Mouse (Mus musculus) gastrocnemius, adult 18-20 months (tissue): ENCODE measurements around the gene Tmem262. TPM values are rescaled to one million over a fixed set of nuclear protein-coding genes. Genes with fewer than 3 reads are reported as not detected.

Experiments
- microRNA-seq: library from miRNA; unstranded; fragments of <30 nt; microRNA quantifications from one replicate; pipeline ENCODE4 v1.2.0, GENCODE M21; 2021
- total RNA-seq, 2 experiments: library from RNA; stranded (reverse); gene quantifications; 2 replicates each; pipeline ENCODE4 v1.2.3; 2021

Gene Tmem262
- total RNA-seq, 2 experiments from 2014 or later: not detected

Small RNAs within 50 kb of the gene (microRNA-seq; reads per million reads assigned to microRNA genes)
- 5.1 reads per million, percentile 10 among the genes with 10 or more reads in this experiment for gene Mir6988

Other genes starting within 250 kb of the Tmem262 start
- 1 to 10 TPM; 2.9 to 3.2 TPM for gene Frmd8, start 204.8 kb upstream of the Tmem262 start, total RNA-seq
- under 1 TPM; 0.59 to 0.90 TPM for gene Slc25a45, start 202.2 kb upstream of the Tmem262 start, total RNA-seq
- gene Tigd3, start 185.9 kb upstream of the Tmem262 start, total RNA-seq: under 1 TPM; 0.21 TPM
- 10 to 100 TPM; 76.3 to 85.1 TPM for gene Dpf2, start 167.0 kb upstream of the Tmem262 start, total RNA-seq
- 10 to 100 TPM in 1 of 2 experiments, 1 to 10 TPM in 1; 8.9 to 11.2 TPM for gene Cdc42ep2, start 155.2 kb upstream of the Tmem262 start, total RNA-seq
- 1 to 10 TPM; 6.2 to 8.7 TPM for gene Pola2, start 115.8 kb upstream of the Tmem262 start, total RNA-seq
- gene Slc22a20, start 93.9 kb upstream of the Tmem262 start, total RNA-seq: not detected
- 10 to 100 TPM; 89.8 to 91.1 TPM for gene Capn1, start 64.1 kb upstream of the Tmem262 start, total RNA-seq
- 10 to 100 TPM; 18.4 to 20.5 TPM for gene Syvn1, start 33.5 kb upstream of the Tmem262 start, total RNA-seq
- gene Mrpl49, start 22.2 kb upstream of the Tmem262 start, total RNA-seq: 10 to 100 TPM; 27.5 to 29.3 TPM
- gene Fau, start 22.2 kb upstream of the Tmem262 start, total RNA-seq: 100 to 1,000 TPM; 425 to 500 TPM
- gene Znhit2, start 18.8 kb upstream of the Tmem262 start, total RNA-seq: 10 to 100 TPM in 1 of 2 experiments, 1 to 10 TPM in 1; 9.5 to 10.2 TPM
- 1 to 10 TPM; 5.9 to 6.2 TPM for gene Tm7sf2, start 11.7 kb upstream of the Tmem262 start, total RNA-seq
- gene Vps51, start 2.8 kb upstream of the Tmem262 start, total RNA-seq: 10 to 100 TPM; 17.5 to 23.8 TPM
- gene Gm28374, start 2.2 kb downstream of the Tmem262 start, total RNA-seq: not detected
- gene Zfpl1, start 4.9 kb downstream of the Tmem262 start, total RNA-seq: 10 to 100 TPM; 13.5 to 14.8 TPM
- not detected for gene Cdca5, start 5.0 kb downstream of the Tmem262 start, total RNA-seq
- gene AC131692.1, start 14.4 kb downstream of the Tmem262 start, total RNA-seq: not detected
- gene Naaladl1, start 25.7 kb downstream of the Tmem262 start, total RNA-seq: not detected
- 1 to 10 TPM; 8.6 to 9.7 TPM for gene Sac3d1, start 38.6 kb downstream of the Tmem262 start, total RNA-seq
- 10 to 100 TPM in 1 of 2 experiments, 1 to 10 TPM in 1; 9.7 to 10.9 TPM for gene Snx15, start 48.3 kb downstream of the Tmem262 start, total RNA-seq
- gene Batf2, start 61.0 kb downstream of the Tmem262 start, total RNA-seq: under 1 TPM; 0.37 to 0.43 TPM
- 10 to 100 TPM; 73.7 to 73.9 TPM for gene Arl2, start 61.5 kb downstream of the Tmem262 start, total RNA-seq
- gene Majin, start 104.4 kb downstream of the Tmem262 start, total RNA-seq: not detected
- not detected for gene Gpha2, start 146.3 kb downstream of the Tmem262 start, total RNA-seq
- gene Ppp2r5b, start 155.8 kb downstream of the Tmem262 start, total RNA-seq: 10 to 100 TPM; 34.9 to 38.2 TPM
- gene Atg2a, start 161.6 kb downstream of the Tmem262 start, total RNA-seq: 10 to 100 TPM; 16.7 to 20.0 TPM
- 10 to 100 TPM; 30.2 to 40.3 TPM for gene Ehd1, start 196.7 kb downstream of the Tmem262 start, total RNA-seq
- gene Cdc42bpg, start 226.4 kb downstream of the Tmem262 start, total RNA-seq: 1 to 10 TPM; 6.4 to 8.8 TPM